Mouse (Mus musculus) cortical plate, adult 2 months (tissue): ENCODE measurements at regions not wholly inside any gene's neighbourhood (a gene's known extent, or its start where the extent isn't known, plus 50 kb on each side); places are given as distances from the start of the nearest gene placed in this dataset.

Experiments used
- CTCF ChIP-seq: fragments of 200-500 bp; IDR thresholded peaks from 2 replicates; pipeline ENCODE4 v1.5.1; 2011; ENCODE audit warnings: mild to moderate bottlenecking, control low read depth, low read length; ENCODE audit not compliant: insufficient read depth; ENCODE audit errors: extremely low read depth
- POLR2A ChIP-seq: fragments of 200-500 bp; IDR thresholded peaks from 2 replicates; pipeline ENCODE4 v1.6.1; 2011; ENCODE audit warnings: mild to moderate bottlenecking, low read length, control low read depth; ENCODE audit not compliant: insufficient read depth; ENCODE audit errors: extremely low read depth

- TF ChIP-seq POLR2A (no peak), CTCF (no peak)
Measured at GRCm38 (mm10) chr8:77921868-77922267, 197.6 kb upstream of the Ednra start.
